Mouse (Mus musculus) lung, adult 2 months (tissue): ENCODE results near the gene Dcbld2.

ENCODE experiments used
- CTCF ChIP-seq: fragments of 200-500 bp; IDR thresholded peaks from 2 replicates; pipeline ENCODE4 v1.5.1; 2011; ENCODE audit warnings: mild to moderate bottlenecking, low read length, control low read depth; ENCODE audit not compliant: insufficient read depth
- POLR2A ChIP-seq: fragments of 200-500 bp; IDR thresholded peaks from 2 replicates; pipeline ENCODE4 v1.6.1; 2011; ENCODE audit warnings: low read depth, mild to moderate bottlenecking, control low read depth, low read length, borderline replicate concordance; ENCODE audit errors: extremely low read depth

DNA sequence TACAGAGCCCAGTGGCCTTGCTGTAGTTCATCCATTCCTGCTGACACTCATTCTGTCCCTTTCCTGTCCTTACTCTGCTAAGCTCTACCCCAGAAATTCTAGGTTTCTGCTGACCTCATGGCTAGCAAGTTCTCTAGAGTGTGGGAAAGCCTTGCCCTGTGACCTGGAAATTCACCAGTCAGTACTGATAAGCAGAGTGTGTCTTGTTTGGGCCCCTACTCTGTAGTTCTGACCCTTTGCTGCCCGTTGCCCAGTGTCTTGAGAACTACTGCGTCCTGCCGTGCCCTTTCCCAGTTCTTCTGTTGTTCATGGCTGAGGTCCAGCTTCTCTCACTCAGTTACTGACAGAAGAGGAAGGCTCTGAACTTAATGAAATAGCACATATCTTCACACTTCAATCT is 44.9 kb downstream of the Dcbld2 start:
- TF ChIP-seq POLR2A, result no peak
- TF ChIP-seq CTCF, result no peak
